Mouse (Mus musculus) heart, adult 2 months (tissue): ENCODE data around the gene Eif4h.

Experiments used
- CTCF ChIP-seq: fragments of 200-600 bp; IDR thresholded peaks from 2 replicates; pipeline ENCODE4 v1.8.1; 2022; ENCODE audit warnings: antibody characterized with exemption, mild to moderate bottlenecking, moderate library complexity
- POLR2A ChIP-seq: fragments of 200-500 bp; IDR thresholded peaks from 2 replicates; pipeline ENCODE4 v1.6.1; 2011; ENCODE audit warnings: mild to moderate bottlenecking, low read depth, low read length, control low read depth; ENCODE audit not compliant: insufficient read depth

- no peak for TF ChIP-seq POLR2A
- TF ChIP-seq CTCF, result no peak
These were observed 1.1 kb upstream of the Eif4h start for GRCm38 (mm10) chr5:134640371-134640770.
